Comparison of ENCODE assay signal across 30 mouse cellular contexts in the genomic region with DNA sequence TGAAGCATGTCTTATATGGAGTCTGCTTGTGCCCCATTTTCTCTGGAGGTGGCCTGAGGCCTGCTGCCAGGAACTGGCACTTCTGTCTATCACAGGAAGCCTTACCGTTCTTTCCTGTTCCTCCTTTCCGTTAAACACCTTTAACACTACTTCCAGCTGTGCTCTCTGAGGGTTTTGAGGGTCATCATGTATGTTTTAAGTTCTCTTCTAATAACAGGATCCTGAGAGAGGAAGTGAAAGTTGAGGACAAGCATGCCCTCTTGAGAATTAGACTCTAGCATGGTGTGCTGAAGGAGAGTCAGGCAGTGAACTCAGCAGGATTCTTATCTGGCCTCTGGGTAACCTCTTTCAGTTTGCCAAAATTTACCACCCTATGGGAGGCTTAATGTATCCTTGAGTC.
DNase-seq lines count a peak whose midpoint lies in the region; ATAC-seq and TF ChIP-seq lines count a peak whose summit lies in the region.
"Had no signal": no experiment of that assay in that cellular context is flagged by ENCODE, and none has a peak within 500 bp of the region (broad histone marks: within the 10 kb centered on the region; RNA-seq: fewer than 3 reads in every experiment).

No protein-coding gene starts in this region.

- peak; percentile 2 for DNase-seq in lung, embryonic 14.5 days
- DNase-seq in lung, postnatal 36 days: no peak
- DNase-seq in B cell, adult 2 months: peak; percentile 36 to 42
- peak; percentile 12 for DNase-seq in c-Kit-positive CD71-negative TER-119-negative erythroid progenitor cells, embryonic 14.5 days (ENCODE audit: low read depth)
- no peak for DNase-seq in left cerebral cortex, adult 2 months (ENCODE audit: extremely low spot score in 1 of 2, low spot score in 2 of 2)
- no peak for DNase-seq in cerebellum, postnatal 36 days
- DNase-seq in left cerebral cortex, postnatal 4 days: no peak
- DNase-seq: adrenal gland, adult 8-10 months; cerebellum, adult 11 months; cerebellum, adult 9-10 months; gastrocnemius, postnatal 25 days; heart, adult 18-20 months; heart, postnatal 14 days; kidney, adult 2 months; kidney, postnatal 36 days; liver; right cerebral cortex, adult 18-20 months; spleen, adult 18-20 months had no signal

- no peak overlapping the region for H3K4me2 ChIP-seq in lung, embryonic 14.5 days
- H3K4me2 ChIP-seq: embryonic facial prominence, embryonic 15.5 days; hindbrain, embryonic 12.5 days; intestine, embryonic 15.5 days; liver, embryonic 15.5 days; midbrain, embryonic 11.5 days had no signal

- no peak overlapping the region for H3K27ac ChIP-seq in lung, embryonic 14.5 days (ENCODE audit: low read depth)
- H3K27ac ChIP-seq in left cerebral cortex, adult 2 months: no peak overlapping the region
- H3K27ac ChIP-seq: embryonic facial prominence, embryonic 10.5 days; embryonic facial prominence, embryonic 15.5 days; hindbrain, embryonic 12.5 days; hindbrain, postnatal 0 days; intestine, embryonic 15.5 days; layer of hippocampus, adult 2 months; liver, embryonic 15.5 days had no signal

- H3K9me3 ChIP-seq in lung, embryonic 14.5 days (ENCODE audit: low read depth, low read length): no peaks in the 10 kb centered on the region
- H3K9me3 ChIP-seq: embryonic facial prominence, embryonic 10.5 days; embryonic facial prominence, embryonic 15.5 days; hindbrain, embryonic 12.5 days; intestine, embryonic 15.5 days; liver, embryonic 15.5 days had no signal

- no peaks in the 10 kb centered on the region for H3K4me1 ChIP-seq in lung, embryonic 14.5 days (ENCODE audit: insufficient read depth)
- H3K4me1 ChIP-seq: embryonic facial prominence, embryonic 15.5 days; hindbrain, embryonic 12.5 days; intestine, embryonic 15.5 days; liver, embryonic 15.5 days had no signal

- intact Hi-C loops in left cerebral cortex, adult 2 months (cut with DNase I): no loop called here
- intact Hi-C loops in left cerebral cortex, postnatal 4 days (cut with DNase I): no loop called here

- 71% methylated on average over 2 of the region's 2 CpGs for WGBS in lung, embryonic 14.5 days

- no peak for TF ChIP-seq CTCF in lung, embryonic 14.5 days (IDR thresholded peaks at IDR 0.05; ENCODE audit: low read depth)
- TF ChIP-seq CTCF in left cerebral cortex, adult 2 months (IDR thresholded peaks at IDR 0.05): no peak

- no peaks in the 10 kb centered on the region for H3K36me3 ChIP-seq in lung, embryonic 14.5 days (ENCODE audit: insufficient read depth)
- H3K36me3 ChIP-seq: embryonic facial prominence, embryonic 10.5 days; embryonic facial prominence, embryonic 15.5 days; hindbrain, embryonic 12.5 days; intestine, embryonic 15.5 days; liver, embryonic 15.5 days had no signal

- H3K9ac ChIP-seq in lung, embryonic 14.5 days: no peak overlapping the region
- H3K9ac ChIP-seq: embryonic facial prominence, embryonic 15.5 days; hindbrain, embryonic 12.5 days; intestine, embryonic 15.5 days; liver, embryonic 15.5 days had no signal

- ATAC-seq in lung, embryonic 14.5 days (ENCODE audit: insufficient read depth): no peak
- ATAC-seq in megakaryocyte progenitor cell, adult 5-6 weeks (replicated peaks; ENCODE audit: poor library complexity): peak; percentile 73
- ATAC-seq: CD4-positive, CD25-positive, alpha-beta regulatory T cell, adult 4 months; forebrain, embryonic 14.5 days; hindbrain, postnatal 0 days; intestine, embryonic 15.5 days; midbrain, embryonic 16.5 days had no signal

- H3K27me3 ChIP-seq in lung, embryonic 14.5 days (ENCODE audit: insufficient read depth, low read length): no peaks in the 10 kb centered on the region
- H3K27me3 ChIP-seq: embryonic facial prominence, embryonic 15.5 days; hindbrain, embryonic 12.5 days; intestine, embryonic 15.5 days; liver, embryonic 15.5 days had no signal

- no peak overlapping the region for H3K4me3 ChIP-seq in lung, embryonic 14.5 days (ENCODE audit: low read depth, low read length)
- H3K4me3 ChIP-seq in left cerebral cortex, adult 2 months: no peak overlapping the region
- H3K4me3 ChIP-seq: embryonic facial prominence, embryonic 10.5 days; embryonic facial prominence, embryonic 15.5 days; hindbrain, embryonic 12.5 days; intestine, embryonic 15.5 days; layer of hippocampus, adult 2 months; liver, embryonic 15.5 days had no signal

Comparison
In these comparisons a context has a peak if more than half of its experiments do, and no peak if none do; other contexts are left out.
1. DNase-seq: peak in lung, embryonic 14.5 days (single experiment), B cell, adult 2 months (2 of 2) and c-Kit-positive CD71-negative TER-119-negative erythroid progenitor cells, embryonic 14.5 days (single experiment); none in lung, postnatal 36 days (single experiment), left cerebral cortex, adult 2 months (0 of 2), cerebellum, postnatal 36 days (0 of 2) and left cerebral cortex, postnatal 4 days (single experiment).